In genomic region chr5:21931151-21931550, GRCm38 (mm10) we compare ENCODE assay signal across 20 mouse cellular contexts.
DNase-seq lines count a peak whose midpoint lies in the region; ATAC-seq lines count a peak whose summit lies in the region.
"Had no signal": no experiment of that assay in that cellular context is flagged by ENCODE, and none has a peak within 500 bp of the region (broad histone marks: within the 10 kb centered on the region; RNA-seq: fewer than 3 reads in every experiment).

No protein-coding gene starts in this region.

- no peaks in the 10 kb centered on the region for H3K9me3 ChIP-seq in embryonic facial prominence, embryonic 11.5 days (replicated peaks; ENCODE audit: control insufficient read depth, low read length)
- H3K9me3 ChIP-seq in embryonic facial prominence, embryonic 10.5 days, result no peaks in the 10 kb centered on the region
- no peaks in the 10 kb centered on the region for H3K9me3 ChIP-seq in midbrain, embryonic 11.5 days (ENCODE audit: control insufficient read depth, low read length)
- H3K9me3 ChIP-seq in midbrain, embryonic 10.5 days (replicated peaks), result no peaks in the 10 kb centered on the region
- H3K9me3 ChIP-seq: embryonic facial prominence, embryonic 13.5 days; forebrain, embryonic 12.5 days; heart, embryonic 13.5 days; hindbrain, embryonic 10.5 days; hindbrain, embryonic 15.5 days had no signal

- peak; percentile 59; the same call in 1 of the 2 replicates for ATAC-seq in embryonic facial prominence, embryonic 11.5 days (replicated peaks; ENCODE audit: insufficient number of reproducible peaks, low FRiP score, low TSS enrichment, low read depth)
- ATAC-seq in midbrain, embryonic 11.5 days (ENCODE audit: low FRiP score), result no peak
- peak; percentile 87 to 91 for ATAC-seq in hematopoietic stem cell, adult 5-6 weeks (replicated peaks in 1 of 2; ENCODE audit: insufficient read depth in 1 of 2, low FRiP score in 2 of 2, low TSS enrichment in 1 of 2, low read depth in 1 of 2, poor library complexity in 2 of 2, severe bottlenecking in 2 of 2)
- no peak for ATAC-seq in megakaryocyte, adult 5-6 weeks (ENCODE audit: poor library complexity, severe bottlenecking)
- ATAC-seq: forebrain, embryonic 16.5 days had no signal

- H3K9ac ChIP-seq in embryonic facial prominence, embryonic 11.5 days (replicated peaks; ENCODE audit: low read length), result no peak overlapping the region
- no peak overlapping the region for H3K9ac ChIP-seq in midbrain, embryonic 11.5 days (ENCODE audit: low read length)
- H3K9ac ChIP-seq: embryonic facial prominence, embryonic 13.5 days; forebrain, embryonic 12.5 days; heart, embryonic 13.5 days; hindbrain, embryonic 15.5 days had no signal

- no peaks in the 10 kb centered on the region for H3K27me3 ChIP-seq in embryonic facial prominence, embryonic 11.5 days (ENCODE audit: control insufficient read depth, insufficient read depth, low read length)
- no peaks in the 10 kb centered on the region for H3K27me3 ChIP-seq in embryonic facial prominence, embryonic 10.5 days (replicated peaks; ENCODE audit: low read depth, poor library complexity, severe bottlenecking)
- H3K27me3 ChIP-seq in midbrain, embryonic 11.5 days (ENCODE audit: control insufficient read depth, insufficient read depth, low read length), result no peaks in the 10 kb centered on the region
- H3K27me3 ChIP-seq in midbrain, embryonic 10.5 days (ENCODE audit: low read depth, poor library complexity, severe bottlenecking), result no peaks in the 10 kb centered on the region
- H3K27me3 ChIP-seq: embryonic facial prominence, embryonic 13.5 days; forebrain, embryonic 12.5 days; heart, embryonic 13.5 days; hindbrain, embryonic 15.5 days had no signal

- H3K36me3 ChIP-seq in embryonic facial prominence, embryonic 11.5 days (replicated peaks; ENCODE audit: control insufficient read depth, insufficient read depth, low read depth, low read length), result no peaks in the 10 kb centered on the region
- no peaks in the 10 kb centered on the region for H3K36me3 ChIP-seq in embryonic facial prominence, embryonic 10.5 days (replicated peaks)
- H3K36me3 ChIP-seq in midbrain, embryonic 11.5 days (ENCODE audit: control insufficient read depth, insufficient read depth, low read length), result no peaks in the 10 kb centered on the region
- H3K36me3 ChIP-seq in midbrain, embryonic 10.5 days, result no peaks in the 10 kb centered on the region
- H3K36me3 ChIP-seq: embryonic facial prominence, embryonic 13.5 days; forebrain, embryonic 12.5 days; heart, embryonic 13.5 days; hindbrain, embryonic 10.5 days; hindbrain, embryonic 15.5 days had no signal

- H3K4me2 ChIP-seq in embryonic facial prominence, embryonic 11.5 days (ENCODE audit: low read depth, low read length), result no peak overlapping the region
- H3K4me2 ChIP-seq in midbrain, embryonic 11.5 days, result no peak overlapping the region
- H3K4me2 ChIP-seq: embryonic facial prominence, embryonic 13.5 days; forebrain, embryonic 12.5 days; heart, embryonic 13.5 days; hindbrain, embryonic 15.5 days had no signal

- DNase-seq in embryonic facial prominence, embryonic 11.5 days (ENCODE audit: low spot score), result peak; percentile 26
- DNase-seq in embryonic facial prominence, embryonic 10.5 days (ENCODE audit: low spot score), result no peak
- DNase-seq in midbrain, embryonic 11.5 days (ENCODE audit: low spot score, missing footprints), result peak; percentile 45
- no peak for DNase-seq in midbrain, embryonic 10.5 days (ENCODE audit: low spot score)
- DNase-seq in c-Kit-positive CD71-positive TER-119-positive erythroid progenitor cells, embryonic 14.5 days (ENCODE audit: low spot score), result no peak
- DNase-seq: adrenal gland, adult 2 months; adrenal gland, postnatal 25 days; cerebellum, adult 2 months; cerebellum, postnatal 10 days; embryo, embryonic 11 days; gastrocnemius, postnatal 14 days; heart, postnatal 10 days had no signal

- H3K4me1 ChIP-seq in embryonic facial prominence, embryonic 11.5 days (ENCODE audit: control insufficient read depth, insufficient read depth, low read length), result no peaks in the 10 kb centered on the region
- H3K4me1 ChIP-seq in embryonic facial prominence, embryonic 10.5 days, result no peaks in the 10 kb centered on the region
- H3K4me1 ChIP-seq in midbrain, embryonic 11.5 days (ENCODE audit: control insufficient read depth, insufficient read depth, low read length), result no peaks in the 10 kb centered on the region
- H3K4me1 ChIP-seq in midbrain, embryonic 10.5 days, result no peaks in the 10 kb centered on the region
- H3K4me1 ChIP-seq: embryonic facial prominence, embryonic 13.5 days; heart, embryonic 13.5 days had no signal

- H3K27ac ChIP-seq in embryonic facial prominence, embryonic 11.5 days (replicated peaks; ENCODE audit: low read depth, low read length), result no peak overlapping the region
- no peak overlapping the region for H3K27ac ChIP-seq in embryonic facial prominence, embryonic 10.5 days (replicated peaks)
- H3K27ac ChIP-seq in midbrain, embryonic 11.5 days (ENCODE audit: low read depth, low read length), result no peak overlapping the region
- H3K27ac ChIP-seq in midbrain, embryonic 10.5 days (replicated peaks), result no peak overlapping the region
- H3K27ac ChIP-seq: embryonic facial prominence, embryonic 13.5 days; forebrain, embryonic 12.5 days; heart, embryonic 13.5 days; hindbrain, embryonic 10.5 days; hindbrain, embryonic 15.5 days had no signal

- 60% methylated on average over 4 of the region's 4 CpGs for WGBS in embryonic facial prominence, embryonic 11.5 days
- WGBS in embryonic facial prominence, embryonic 10.5 days, result 72% methylated on average over 4 of the region's 4 CpGs
- WGBS in midbrain, embryonic 11.5 days, result 74% methylated on average over 4 of the region's 4 CpGs
- 73% methylated on average over 4 of the region's 4 CpGs for WGBS in midbrain, embryonic 10.5 days

- no peak overlapping the region for H3K4me3 ChIP-seq in embryonic facial prominence, embryonic 11.5 days (ENCODE audit: low read depth, low read length)
- no peak overlapping the region for H3K4me3 ChIP-seq in embryonic facial prominence, embryonic 10.5 days
- H3K4me3 ChIP-seq in midbrain, embryonic 11.5 days (ENCODE audit: low read depth, low read length), result no peak overlapping the region
- no peak overlapping the region for H3K4me3 ChIP-seq in midbrain, embryonic 10.5 days
- H3K4me3 ChIP-seq: embryonic facial prominence, embryonic 13.5 days; forebrain, embryonic 12.5 days; heart, embryonic 13.5 days; hindbrain, embryonic 10.5 days; hindbrain, embryonic 15.5 days had no signal

Comparison
In these comparisons a context has a peak if more than half of its experiments do, and no peak if none do; other contexts are left out.
1. DNase-seq: peak in embryonic facial prominence, embryonic 11.5 days (single experiment) and midbrain, embryonic 11.5 days (single experiment); none in embryonic facial prominence, embryonic 10.5 days (single experiment), midbrain, embryonic 10.5 days (single experiment) and c-Kit-positive CD71-positive TER-119-positive erythroid progenitor cells, embryonic 14.5 days (single experiment).
2. ATAC-seq: peak in embryonic facial prominence, embryonic 11.5 days (single experiment) and hematopoietic stem cell, adult 5-6 weeks (2 of 2); none in midbrain, embryonic 11.5 days (single experiment) and megakaryocyte, adult 5-6 weeks (single experiment).